Mouse (Mus musculus): ENCODE data around the gene Idh1. TPM values are rescaled to one million over a fixed set of nuclear protein-coding genes. Genes with fewer than 3 reads are reported as not detected.
"Not testable (repeated sequence)": the region's sequence is repeated elsewhere in the genome, so short reads cannot be mapped to it uniquely, and the experiment has no call there.

The Idh1 gene
- total RNA-seq (2014; rRNA removed; ENCODE audit: low replicate concordance) (37.6 and 39.7 TPM in 2 replicates), polyA plus RNA-seq (2015; fragmentation: Nextera tagmentation; extraction: Ambion mirVana) (58.5 and 60.5 TPM in 2 replicates)

DNA sequence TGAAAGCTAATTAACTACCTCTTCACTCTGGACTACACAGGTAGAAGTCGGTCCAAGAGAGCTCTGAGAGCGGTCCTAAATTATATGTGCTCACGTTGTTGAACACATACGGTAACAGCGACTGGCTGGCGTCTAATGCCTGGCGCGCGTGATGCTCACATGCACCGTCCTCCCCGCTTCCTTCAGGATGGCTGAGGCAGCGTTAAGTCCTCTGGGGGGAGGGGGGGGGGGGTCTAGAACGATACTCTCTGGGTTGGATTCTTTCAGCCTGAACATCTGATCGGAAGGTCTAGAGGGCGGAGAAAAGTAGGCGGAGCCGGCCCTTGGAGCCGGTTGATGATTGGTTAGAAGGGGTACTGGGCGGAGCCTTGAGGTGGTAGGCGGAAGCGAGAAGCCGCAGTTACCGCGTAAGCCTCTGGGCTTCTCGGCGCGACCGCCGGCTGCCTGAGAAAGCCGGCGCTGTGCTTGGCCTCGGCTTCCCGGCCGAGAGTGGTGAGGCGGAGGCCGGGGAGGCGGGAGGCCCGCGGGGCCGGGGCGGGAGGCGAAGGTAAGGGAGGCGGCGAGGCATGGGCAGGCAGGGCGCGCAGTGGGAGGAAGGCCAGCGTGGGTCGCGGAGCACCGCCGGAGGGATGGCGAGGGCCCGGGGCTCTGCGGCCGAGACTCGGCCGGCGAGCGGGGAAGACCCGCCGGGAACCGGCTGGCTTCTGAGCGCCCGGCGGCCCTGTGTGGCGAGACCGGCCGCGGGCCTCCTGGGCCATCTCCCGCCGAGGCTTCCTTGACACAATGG, at the start of gene Idh1, which contains the start of gene Pikfyve:
Gene Idh1 (minus strand): TSS at position 214 of the 787 bp plus-strand sequence.
Gene Pikfyve (plus strand): TSS at position 397 of the 787 bp plus-strand sequence.
- DNase-seq (ENCODE audit: low spot score) (peak; percentile 99), ATAC-seq (ENCODE audit: insufficient read depth, low read depth) (peak; percentile 100)
- Histone ChIP-seq H3K4me1 (ENCODE audit: control insufficient read depth, insufficient read depth) (peaks cover 6% of the 10 kb centered on the region), H3K27ac (ENCODE audit: low read depth) (peak within 1 kb of the TSS; percentile 84), H3K9me3 (replicated peaks; ENCODE audit: control insufficient read depth, low read length) (no peaks in the 10 kb centered on the region), H3K27me3 (ENCODE audit: control insufficient read depth, insufficient read depth, low read length) (no peaks in the 10 kb centered on the region), H3K36me3 (replicated peaks; ENCODE audit: control insufficient read depth, insufficient read depth, low read length) (no peaks in the 10 kb centered on the region; the same call in none of the 2 replicates), H3K9ac (replicated peaks; ENCODE audit: low read depth, low read length) (peak within 1 kb of the TSS; percentile 87), H3K4me2 (ENCODE audit: low read depth, low read length) (peak within 1 kb of the TSS; percentile 86), H3K4me3 (ENCODE audit: low read depth, low read length) (peak within 1 kb of the TSS; percentile 85)
- no peak for TF ChIP-seq CTCF (IDR thresholded peaks at IDR 0.05; ENCODE audit: low read depth)
- TF ChIP-seq EP300 (IDR thresholded peaks at IDR 0.05; ENCODE audit: low read depth), result peak; percentile 89
- WGBS, result under 1% methylated on average over 56 of the region's 71 CpGs

DNA sequence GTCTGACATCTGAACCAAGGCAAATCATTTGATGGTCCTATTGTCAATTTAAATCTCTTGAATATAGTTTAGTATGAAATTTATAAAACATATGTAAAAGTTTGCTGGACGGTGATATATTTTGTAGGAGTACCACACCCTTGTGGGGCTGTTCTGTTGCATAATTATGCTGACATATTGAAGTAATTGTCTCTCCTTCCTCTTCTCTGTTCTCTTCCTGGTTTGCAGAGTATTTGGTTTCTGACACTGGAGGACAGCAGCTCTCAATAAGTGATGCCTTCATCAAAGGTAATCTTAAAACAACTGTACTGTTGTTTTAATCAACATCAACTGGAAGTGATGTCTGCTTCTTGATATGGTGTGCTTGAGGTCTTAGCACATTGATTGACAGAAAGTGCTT, 44.3 kb upstream of the Idh1 start:
- Histone ChIP-seq H3K9ac (replicated peaks; ENCODE audit: low read depth, low read length) (no peak overlapping the region), H3K27me3 (ENCODE audit: control insufficient read depth, insufficient read depth, low read length) (no peaks in the 10 kb centered on the region), H3K9me3 (replicated peaks; ENCODE audit: control insufficient read depth, low read length) (no peaks in the 10 kb centered on the region), H3K4me3 (ENCODE audit: low read depth, low read length) (no peak overlapping the region), H3K36me3 (replicated peaks; ENCODE audit: control insufficient read depth, insufficient read depth, low read length) (peaks cover 17% of the 10 kb centered on the region), H3K4me1 (ENCODE audit: control insufficient read depth, insufficient read depth) (no peaks in the 10 kb centered on the region), H3K4me2 (ENCODE audit: low read depth, low read length) (no peak overlapping the region), H3K27ac (ENCODE audit: low read depth) (no peak overlapping the region)
- no peak for ATAC-seq (ENCODE audit: insufficient read depth, low read depth)
- 80% methylated on average over 1 of the region's 1 CpGs for WGBS
- TF ChIP-seq CTCF (IDR thresholded peaks at IDR 0.05; ENCODE audit: low read depth) (no peak), EP300 (IDR thresholded peaks at IDR 0.05; ENCODE audit: low read depth) (no peak)
- no peak for DNase-seq (ENCODE audit: low spot score)

DNA sequence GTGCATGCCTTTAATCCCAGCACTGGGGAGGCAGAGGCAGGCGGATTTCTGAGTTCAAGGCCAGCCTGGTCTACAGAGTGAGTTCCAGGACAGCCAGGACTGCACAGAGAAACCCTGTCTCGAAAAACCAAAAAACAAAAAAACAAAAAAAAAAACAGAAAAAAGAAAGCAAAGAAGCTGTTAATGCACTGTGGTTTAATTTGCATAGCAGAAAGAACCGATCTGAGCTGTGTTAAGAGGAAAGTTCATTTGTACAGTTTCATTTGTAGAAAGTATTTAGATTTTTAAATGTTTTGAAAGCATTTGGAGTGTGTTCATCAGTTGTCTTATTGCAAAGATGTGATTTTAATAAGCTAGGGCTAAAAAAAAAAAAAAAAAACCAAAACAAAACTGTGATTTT, 43.5 kb upstream of the Idh1 start:
- not testable (repeated sequence) for H3K4me1 ChIP-seq (ENCODE audit: control insufficient read depth, insufficient read depth); ATAC-seq (ENCODE audit: insufficient read depth, low read depth); H3K27ac ChIP-seq (ENCODE audit: low read depth); DNase-seq (ENCODE audit: low spot score); H3K9ac ChIP-seq (replicated peaks; ENCODE audit: low read depth, low read length); H3K4me3 ChIP-seq (ENCODE audit: low read depth, low read length); H3K27me3 ChIP-seq (ENCODE audit: control insufficient read depth, insufficient read depth, low read length); H3K9me3 ChIP-seq (replicated peaks; ENCODE audit: control insufficient read depth, low read length); H3K4me2 ChIP-seq (ENCODE audit: low read depth, low read length); H3K36me3 ChIP-seq (replicated peaks; ENCODE audit: control insufficient read depth, insufficient read depth, low read length)
- 85% methylated on average over 3 of the region's 3 CpGs for WGBS

DNA sequence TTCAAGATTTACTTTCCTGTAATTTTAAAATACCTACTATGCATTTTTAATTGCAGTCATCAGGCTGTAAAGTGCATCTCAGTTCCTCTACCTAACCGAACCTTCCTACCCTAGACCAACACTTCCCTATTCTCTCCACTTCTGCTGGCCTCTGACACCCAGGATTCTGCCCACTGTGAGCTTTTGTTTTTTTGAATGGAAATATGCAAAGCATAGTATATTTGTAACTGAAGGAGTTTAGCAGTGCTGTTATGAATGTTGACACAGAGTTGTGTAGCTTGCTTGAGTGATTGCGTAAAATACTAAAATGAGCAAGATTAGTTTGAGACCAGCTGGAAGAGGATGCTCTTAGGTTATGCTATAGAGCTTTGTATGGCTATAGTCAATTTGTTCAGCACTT, 41.4 kb upstream of the Idh1 start:
- 93% methylated on average over 2 of the region's 2 CpGs for WGBS
- no peaks in the 10 kb centered on the region for H3K4me1 ChIP-seq (ENCODE audit: control insufficient read depth, insufficient read depth)
- no peaks in the 10 kb centered on the region for H3K27me3 ChIP-seq (ENCODE audit: control insufficient read depth, insufficient read depth, low read length)
- no peak for TF ChIP-seq CTCF (IDR thresholded peaks at IDR 0.05; ENCODE audit: low read depth)
- no peak for TF ChIP-seq EP300 (IDR thresholded peaks at IDR 0.05; ENCODE audit: low read depth)
- no peak overlapping the region for H3K4me2 ChIP-seq (ENCODE audit: low read depth, low read length)
- H3K27ac ChIP-seq (ENCODE audit: low read depth), result no peak overlapping the region
- no peak overlapping the region for H3K9ac ChIP-seq (replicated peaks; ENCODE audit: low read depth, low read length)
- H3K4me3 ChIP-seq (ENCODE audit: low read depth, low read length), result no peak overlapping the region
- no peak for ATAC-seq (ENCODE audit: insufficient read depth, low read depth)
- H3K9me3 ChIP-seq (replicated peaks; ENCODE audit: control insufficient read depth, low read length), result no peaks in the 10 kb centered on the region
- DNase-seq (ENCODE audit: low spot score), result no peak
- peaks cover 20% of the 10 kb centered on the region for H3K36me3 ChIP-seq (replicated peaks; ENCODE audit: control insufficient read depth, insufficient read depth, low read length)

DNA sequence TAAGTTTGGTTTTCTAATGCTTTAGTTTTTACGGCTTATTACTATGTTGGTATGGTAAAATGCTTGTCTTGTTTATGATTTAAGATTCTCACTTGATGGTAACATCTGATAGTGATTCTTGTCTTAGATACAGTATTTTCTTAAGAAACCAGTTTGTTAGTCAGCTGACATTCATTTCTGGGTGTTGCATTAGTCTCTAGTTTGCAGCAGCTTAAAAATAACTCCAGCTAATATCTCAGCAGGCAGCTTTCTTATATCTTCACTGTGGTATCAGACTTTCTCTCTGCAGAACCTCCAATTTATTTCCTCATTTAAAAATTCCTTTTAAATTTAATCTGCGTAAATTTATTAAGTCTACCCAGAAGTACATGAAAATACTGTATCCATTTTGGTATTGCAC, 37.4 kb upstream of the Idh1 start:
- Histone ChIP-seq H3K4me2 (ENCODE audit: low read depth, low read length) (no peak overlapping the region), H3K9ac (replicated peaks; ENCODE audit: low read depth, low read length) (no peak overlapping the region), H3K4me1 (ENCODE audit: control insufficient read depth, insufficient read depth) (no peaks in the 10 kb centered on the region), H3K36me3 (replicated peaks; ENCODE audit: control insufficient read depth, insufficient read depth, low read length) (peaks cover 36% of the 10 kb centered on the region), H3K27ac (ENCODE audit: low read depth) (no peak overlapping the region), H3K9me3 (replicated peaks; ENCODE audit: control insufficient read depth, low read length) (no peaks in the 10 kb centered on the region), H3K4me3 (ENCODE audit: low read depth, low read length) (no peak overlapping the region), H3K27me3 (ENCODE audit: control insufficient read depth, insufficient read depth, low read length) (no peaks in the 10 kb centered on the region)
- TF ChIP-seq EP300 (IDR thresholded peaks at IDR 0.05; ENCODE audit: low read depth) (no peak), CTCF (IDR thresholded peaks at IDR 0.05; ENCODE audit: low read depth) (no peak)
- 95% methylated on average over 2 of the region's 2 CpGs for WGBS
- no peak for ATAC-seq (ENCODE audit: insufficient read depth, low read depth)
- DNase-seq (ENCODE audit: low spot score), result no peak
